Mouse (Mus musculus): ENCODE data around the gene Magi2. TPM values are rescaled to one million over a fixed set of nuclear protein-coding genes. Genes with fewer than 3 reads are reported as not detected.

Magi2 gene
- polyA plus RNA-seq, 1 experiment: 0.18 TPM

DNA sequence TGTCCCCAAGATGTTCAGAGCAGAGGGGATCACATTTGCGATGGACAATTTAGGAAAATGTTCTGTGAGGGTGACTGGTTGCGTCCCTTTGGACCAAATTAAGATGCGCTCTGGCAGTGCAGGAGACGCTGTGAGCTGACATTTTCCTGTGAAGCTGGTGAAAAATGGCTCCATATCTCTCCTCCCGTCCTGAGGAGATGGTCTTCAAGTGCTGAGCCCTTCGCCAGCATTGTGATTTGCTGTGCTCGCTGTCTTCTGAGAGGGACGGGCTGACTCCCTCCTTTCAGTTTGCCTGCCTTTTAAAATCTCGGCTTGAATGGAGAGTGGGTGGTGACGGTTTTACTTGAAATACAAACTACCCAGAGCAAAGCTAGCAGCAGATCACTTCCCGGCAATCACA lies 682.2 kb downstream of the Magi2 start:
- no peaks in the 10 kb centered on the region for H3K79me3 ChIP-seq (ENCODE audit: low read depth)
- H3K27me3 ChIP-seq (ENCODE audit: control insufficient read depth, insufficient read depth, insufficient read length): no peaks in the 10 kb centered on the region
- no peak overlapping the region for H3ac ChIP-seq (ENCODE audit: control insufficient read depth, insufficient read length, low read depth)
- no peaks in the 10 kb centered on the region for H3K36me3 ChIP-seq (ENCODE audit: control insufficient read depth, insufficient read depth)
- H3K79me2 ChIP-seq (ENCODE audit: control insufficient read depth, insufficient read depth): no peaks in the 10 kb centered on the region
- TF ChIP-seq FOSL1 (IDR thresholded peaks at IDR 0.05; ENCODE audit: insufficient read depth, low read length, poor library complexity, severe bottlenecking) (no peak), CTCF (IDR thresholded peaks at IDR 0.05; ENCODE audit: control insufficient read depth, insufficient read depth, insufficient read length) (no peak), MYOD1 (IDR thresholded peaks at IDR 0.05; ENCODE audit: control insufficient read depth, insufficient read length, low read depth) (no peak), USF1 (IDR thresholded peaks at IDR 0.05; ENCODE audit: low read depth) (no peak), MAX (IDR thresholded peaks at IDR 0.05) (no peak), MYOG (IDR thresholded peaks at IDR 0.05; ENCODE audit: control insufficient read depth, extremely low read depth, insufficient read length) (no peak)
- no peak overlapping the region for H3K4me3 ChIP-seq (ENCODE audit: insufficient read depth, poor library complexity, severe bottlenecking)

DNA sequence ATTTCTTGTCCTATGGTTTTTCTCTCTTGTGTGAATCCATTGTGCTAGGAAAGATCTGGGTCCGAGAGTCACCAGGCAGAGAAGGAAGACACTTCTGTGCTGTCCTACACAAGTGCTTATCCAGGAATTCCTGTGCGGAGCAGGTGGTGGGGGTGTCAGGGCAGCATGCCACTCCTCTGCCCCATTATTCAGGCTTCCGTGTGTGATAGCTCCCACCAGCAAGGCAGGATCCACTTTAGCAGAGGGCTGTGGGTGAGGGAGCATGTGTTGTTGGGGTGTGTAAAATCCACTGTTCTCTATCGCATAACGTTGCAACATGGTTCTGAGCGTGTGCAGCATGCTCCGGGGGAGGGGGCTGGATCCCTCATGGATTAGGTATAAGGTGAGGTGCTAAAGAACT lies 682.8 kb downstream of the Magi2 start:
- Histone ChIP-seq H3K27me3 (ENCODE audit: control insufficient read depth, insufficient read depth, insufficient read length) (no peaks in the 10 kb centered on the region), H3K4me3 (ENCODE audit: insufficient read depth, poor library complexity, severe bottlenecking) (no peak overlapping the region), H3K79me3 (ENCODE audit: low read depth) (no peaks in the 10 kb centered on the region), H3K36me3 (ENCODE audit: control insufficient read depth, insufficient read depth) (no peaks in the 10 kb centered on the region), H3ac (ENCODE audit: control insufficient read depth, insufficient read length, low read depth) (no peak overlapping the region), H3K79me2 (ENCODE audit: control insufficient read depth, insufficient read depth) (no peaks in the 10 kb centered on the region)
- no peak for TF ChIP-seq MYOG (IDR thresholded peaks at IDR 0.05; ENCODE audit: control insufficient read depth, extremely low read depth, insufficient read length)
- no peak for TF ChIP-seq FOSL1 (IDR thresholded peaks at IDR 0.05; ENCODE audit: insufficient read depth, low read length, poor library complexity, severe bottlenecking)
- TF ChIP-seq CEBPB (IDR thresholded peaks at IDR 0.05; ENCODE audit: low read depth): no peak
- TF ChIP-seq USF1 (IDR thresholded peaks at IDR 0.05; ENCODE audit: low read depth): no peak
- no peak for TF ChIP-seq MYOD1 (IDR thresholded peaks at IDR 0.05; ENCODE audit: control insufficient read depth, insufficient read length, low read depth)
- TF ChIP-seq MAX (IDR thresholded peaks at IDR 0.05): no peak
- no peak for TF ChIP-seq CTCF (IDR thresholded peaks at IDR 0.05; ENCODE audit: control insufficient read depth, insufficient read depth, insufficient read length)

- no peaks in the 10 kb centered on the region for H3K36me3 ChIP-seq (ENCODE audit: control insufficient read depth, insufficient read depth)
- TF ChIP-seq CEBPB (IDR thresholded peaks at IDR 0.05; ENCODE audit: low read depth) (no peak), MYOG (IDR thresholded peaks at IDR 0.05; ENCODE audit: control insufficient read depth, extremely low read depth, insufficient read length) (no peak), MYOD1 (IDR thresholded peaks at IDR 0.05; ENCODE audit: control insufficient read depth, insufficient read length, low read depth) (no peak), USF1 (IDR thresholded peaks at IDR 0.05; ENCODE audit: low read depth) (no peak)
- no peak overlapping the region for H3ac ChIP-seq (ENCODE audit: control insufficient read depth, insufficient read length, low read depth)
- no peaks in the 10 kb centered on the region for H3K27me3 ChIP-seq (ENCODE audit: control insufficient read depth, insufficient read depth, insufficient read length)
- no peaks in the 10 kb centered on the region for H3K79me3 ChIP-seq (ENCODE audit: low read depth)
- H3K79me2 ChIP-seq (ENCODE audit: control insufficient read depth, insufficient read depth): no peaks in the 10 kb centered on the region
- H3K4me3 ChIP-seq (ENCODE audit: insufficient read depth, poor library complexity, severe bottlenecking): no peak overlapping the region
Measured at GRCm38 (mm10) chr5:19932102-19932501, 705.3 kb downstream of the Magi2 start.

GRCm38 (mm10) chr5:19933190-19933589 lies 706.4 kb downstream of the Magi2 start:
- H3K36me3 ChIP-seq (ENCODE audit: control insufficient read depth, insufficient read depth): no peaks in the 10 kb centered on the region
- no peak overlapping the region for H3K4me3 ChIP-seq (ENCODE audit: insufficient read depth, poor library complexity, severe bottlenecking)
- no peaks in the 10 kb centered on the region for H3K79me3 ChIP-seq (ENCODE audit: low read depth)
- no peak for TF ChIP-seq MAX (IDR thresholded peaks at IDR 0.05)
- TF ChIP-seq MYOD1 (IDR thresholded peaks at IDR 0.05; ENCODE audit: control insufficient read depth, insufficient read length, low read depth): no peak
- TF ChIP-seq MYOG (IDR thresholded peaks at IDR 0.05; ENCODE audit: control insufficient read depth, extremely low read depth, insufficient read length): no peak
- no peak for TF ChIP-seq USF1 (IDR thresholded peaks at IDR 0.05; ENCODE audit: low read depth)
- no peak for TF ChIP-seq FOSL1 (IDR thresholded peaks at IDR 0.05; ENCODE audit: insufficient read depth, low read length, poor library complexity, severe bottlenecking)
- TF ChIP-seq CTCF (IDR thresholded peaks at IDR 0.05; ENCODE audit: control insufficient read depth, insufficient read depth, insufficient read length): no peak
- no peak for TF ChIP-seq CEBPB (IDR thresholded peaks at IDR 0.05; ENCODE audit: low read depth)
- H3K27me3 ChIP-seq (ENCODE audit: control insufficient read depth, insufficient read depth, insufficient read length): no peaks in the 10 kb centered on the region
- no peak overlapping the region for H3ac ChIP-seq (ENCODE audit: control insufficient read depth, insufficient read length, low read depth)
- H3K79me2 ChIP-seq (ENCODE audit: control insufficient read depth, insufficient read depth): no peaks in the 10 kb centered on the region

- Histone ChIP-seq H3K36me3 (ENCODE audit: control insufficient read depth, insufficient read depth) (no peaks in the 10 kb centered on the region), H3K27me3 (ENCODE audit: control insufficient read depth, insufficient read depth, insufficient read length) (no peaks in the 10 kb centered on the region), H3K79me3 (ENCODE audit: low read depth) (no peaks in the 10 kb centered on the region), H3K4me3 (ENCODE audit: insufficient read depth, poor library complexity, severe bottlenecking) (no peak overlapping the region), H3K79me2 (ENCODE audit: control insufficient read depth, insufficient read depth) (no peaks in the 10 kb centered on the region), H3ac (ENCODE audit: control insufficient read depth, insufficient read length, low read depth) (no peak overlapping the region)
- TF ChIP-seq CTCF (IDR thresholded peaks at IDR 0.05; ENCODE audit: control insufficient read depth, insufficient read depth, insufficient read length) (no peak), MYOD1 (IDR thresholded peaks at IDR 0.05; ENCODE audit: control insufficient read depth, insufficient read length, low read depth) (no peak), MAX (IDR thresholded peaks at IDR 0.05) (no peak), FOSL1 (IDR thresholded peaks at IDR 0.05; ENCODE audit: insufficient read depth, low read length, poor library complexity, severe bottlenecking) (no peak), MYOG (IDR thresholded peaks at IDR 0.05; ENCODE audit: control insufficient read depth, extremely low read depth, insufficient read length) (no peak), CEBPB (IDR thresholded peaks at IDR 0.05; ENCODE audit: low read depth) (no peak), USF1 (IDR thresholded peaks at IDR 0.05; ENCODE audit: low read depth) (no peak)
Measured at GRCm38 (mm10) chr5:19951102-19951501, 724.3 kb downstream of the Magi2 start.

- no peak overlapping the region for H3ac ChIP-seq (ENCODE audit: control insufficient read depth, insufficient read length, low read depth)
- no peak for TF ChIP-seq MAX (IDR thresholded peaks at IDR 0.05)
- no peak for TF ChIP-seq FOSL1 (IDR thresholded peaks at IDR 0.05; ENCODE audit: insufficient read depth, low read length, poor library complexity, severe bottlenecking)
- no peak for TF ChIP-seq MYOD1 (IDR thresholded peaks at IDR 0.05; ENCODE audit: control insufficient read depth, insufficient read length, low read depth)
- TF ChIP-seq USF1 (IDR thresholded peaks at IDR 0.05; ENCODE audit: low read depth): no peak
- TF ChIP-seq CEBPB (IDR thresholded peaks at IDR 0.05; ENCODE audit: low read depth): no peak
- no peak for TF ChIP-seq CTCF (IDR thresholded peaks at IDR 0.05; ENCODE audit: control insufficient read depth, insufficient read depth, insufficient read length)
- no peak for TF ChIP-seq MYOG (IDR thresholded peaks at IDR 0.05; ENCODE audit: control insufficient read depth, extremely low read depth, insufficient read length)
- no peak overlapping the region for H3K4me3 ChIP-seq (ENCODE audit: insufficient read depth, poor library complexity, severe bottlenecking)
- H3K27me3 ChIP-seq (ENCODE audit: control insufficient read depth, insufficient read depth, insufficient read length): no peaks in the 10 kb centered on the region
- H3K79me2 ChIP-seq (ENCODE audit: control insufficient read depth, insufficient read depth): no peaks in the 10 kb centered on the region
- H3K79me3 ChIP-seq (ENCODE audit: low read depth): no peaks in the 10 kb centered on the region
- no peaks in the 10 kb centered on the region for H3K36me3 ChIP-seq (ENCODE audit: control insufficient read depth, insufficient read depth)
Measured at GRCm38 (mm10) chr5:19964113-19964512, 737.3 kb downstream of the Magi2 start.

Data from C2C12 (cell line).